Mouse (Mus musculus) stomach, adult 2 months (tissue): ENCODE results near the gene Ankrd28. TPM values are rescaled to one million over a fixed set of nuclear protein-coding genes. Genes with fewer than 3 reads are reported as not detected.

Experiments used
- polyA plus RNA-seq: library from polyadenylated mRNA; depleted of rRNA; stranded (reverse); fragments of >200 nt; gene quantifications from 2 replicates; pipeline ENCODE4 v1.2.3, GENCODE M21; 2012; rRNA removed

Gene Ankrd28
- polyA plus RNA-seq: 0.98 and 2.6 TPM in 2 replicates

GRCm38 (mm10) chr14:31830571-31831369 is at the start of gene Ankrd28:
Ankrd28 (minus strand) TSS chr14:31830651.

Other genes with a start within 250 kb of the Ankrd28 start
- gene Colq, start 239.3 kb downstream of the Ankrd28 start, polyA plus RNA-seq: 0.55 and 0.57 TPM in 2 replicates
- gene Gm49387, start 189.8 kb downstream of the Ankrd28 start, polyA plus RNA-seq: not detected in 2 replicates
- 5.2 and 6.4 TPM in 2 replicates for gene Btd, start 189.6 kb downstream of the Ankrd28 start, polyA plus RNA-seq
- gene Hacl1, start 189.4 kb downstream of the Ankrd28 start, polyA plus RNA-seq: 1.0 and 2.9 TPM in 2 replicates
- 1.4 and 2.1 TPM in 2 replicates for gene Galnt15, start 198.3 kb upstream of the Ankrd28 start, polyA plus RNA-seq